Mouse (Mus musculus): Measurements from ENCODE around the gene Dnah17.

Dnah17 gene

DNA sequence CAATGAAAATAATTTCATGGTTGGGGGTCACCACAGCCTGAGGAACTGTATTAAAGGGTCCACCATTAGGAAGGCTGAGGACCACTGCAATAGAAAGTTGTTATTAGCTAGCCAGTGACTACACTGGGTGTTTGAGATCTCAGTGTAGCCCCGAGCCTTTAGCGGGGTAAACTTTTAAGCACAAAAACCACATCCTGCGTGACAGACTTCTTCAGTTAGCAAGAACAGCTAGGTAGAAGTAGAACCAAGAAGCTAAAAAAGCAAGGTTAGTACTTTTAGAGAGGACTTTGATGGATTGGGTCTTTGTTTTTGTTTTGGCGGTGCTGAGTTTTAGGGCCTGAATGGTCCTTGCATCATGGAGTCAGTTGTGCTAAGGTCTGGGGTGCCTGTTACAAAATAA lies 13.3 kb upstream of the Dnah17 start:
- no peak for DNase-seq (ENCODE audit: low read depth, low spot score)

DNA sequence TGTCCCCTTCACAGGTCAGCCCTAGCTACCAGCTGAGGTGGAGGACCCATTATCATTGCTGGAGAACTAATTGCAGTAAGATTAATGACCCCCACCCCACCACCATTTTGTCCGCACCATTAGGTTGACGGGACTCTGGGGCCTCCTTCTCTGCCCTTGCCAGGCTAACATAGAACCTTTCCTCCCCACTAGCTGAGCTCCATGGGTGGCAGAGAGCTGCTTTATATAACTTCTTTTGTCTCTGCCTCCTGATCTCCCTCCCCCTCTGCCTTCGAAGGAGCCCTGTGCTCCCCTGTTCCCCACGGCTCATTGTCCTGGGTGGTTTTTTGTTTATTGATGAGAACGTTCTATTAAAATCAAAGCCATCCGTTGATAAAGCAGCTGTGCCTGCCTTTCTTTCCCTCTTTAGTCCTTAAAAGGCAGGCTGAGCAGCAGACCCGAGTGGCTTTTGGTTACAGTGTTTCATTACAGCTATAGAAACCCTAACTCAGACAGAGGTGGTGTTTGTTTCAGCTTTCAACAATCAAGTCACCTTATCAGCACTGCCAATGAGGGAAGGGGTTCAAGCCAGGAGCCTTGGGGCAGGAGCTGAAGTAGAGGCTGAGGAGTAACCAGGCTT lies 12.2 kb upstream of the Dnah17 start:
- DNase-seq (ENCODE audit: low read depth, low spot score), result no peak

GRCm38 (mm10) chr11:118140771-118141565 lies 10.5 kb upstream of the Dnah17 start:
- peak; percentile 37 for DNase-seq (ENCODE audit: low read depth, low spot score)

- no peak for DNase-seq (ENCODE audit: low read depth, low spot score)
Measured at GRCm38 (mm10) chr11:118138347-118138746, 7.9 kb upstream of the Dnah17 start.

GRCm38 (mm10) chr11:118136172-118136632 lies 5.8 kb upstream of the Dnah17 start:
- no peak for DNase-seq (ENCODE audit: low read depth, low spot score)

DNA sequence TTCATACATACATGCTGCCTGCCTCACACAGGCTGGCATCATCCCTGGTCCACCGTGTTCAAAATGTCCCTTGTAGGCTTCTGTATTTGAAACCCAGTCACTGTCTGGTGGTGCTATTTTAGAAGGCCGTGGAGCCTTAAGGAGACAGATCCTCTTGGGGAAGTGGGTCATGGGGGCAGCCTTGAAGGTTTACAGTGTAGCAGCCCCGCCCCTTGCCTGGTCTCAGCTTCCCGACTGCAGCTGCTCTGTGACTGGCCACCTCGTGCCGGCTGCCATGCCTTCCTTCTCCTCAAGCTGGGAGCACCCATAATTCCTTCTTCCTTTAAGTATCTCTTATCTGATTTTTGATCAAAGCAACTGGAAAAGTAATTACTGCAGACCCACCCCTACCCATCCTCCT lies 4.8 kb upstream of the Dnah17 start:
- peak; percentile 34 for DNase-seq (ENCODE audit: low read depth, low spot score)

DNA sequence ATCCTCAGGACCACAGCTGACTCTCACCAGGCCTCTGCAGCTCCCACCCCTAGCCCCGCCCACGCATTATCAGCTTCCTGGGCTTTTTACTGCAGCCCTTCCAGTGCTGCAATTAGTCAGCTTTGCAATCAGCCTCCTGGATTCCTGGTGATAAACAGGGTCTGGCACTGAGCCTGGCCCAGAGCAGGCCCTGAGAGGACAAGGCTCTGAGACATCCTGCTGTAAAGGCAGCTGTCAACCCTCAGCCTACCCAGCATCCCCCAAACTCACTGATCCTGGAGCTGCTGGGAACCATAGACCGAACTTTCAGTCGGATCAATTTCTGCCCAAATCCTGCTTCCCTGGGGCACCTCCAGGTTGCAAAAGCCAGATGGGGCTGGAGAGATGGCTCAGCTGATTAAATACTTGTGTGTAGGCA lies 3.3 kb upstream of the Dnah17 start:
- DNase-seq (ENCODE audit: low read depth, low spot score), result no peak

DNA sequence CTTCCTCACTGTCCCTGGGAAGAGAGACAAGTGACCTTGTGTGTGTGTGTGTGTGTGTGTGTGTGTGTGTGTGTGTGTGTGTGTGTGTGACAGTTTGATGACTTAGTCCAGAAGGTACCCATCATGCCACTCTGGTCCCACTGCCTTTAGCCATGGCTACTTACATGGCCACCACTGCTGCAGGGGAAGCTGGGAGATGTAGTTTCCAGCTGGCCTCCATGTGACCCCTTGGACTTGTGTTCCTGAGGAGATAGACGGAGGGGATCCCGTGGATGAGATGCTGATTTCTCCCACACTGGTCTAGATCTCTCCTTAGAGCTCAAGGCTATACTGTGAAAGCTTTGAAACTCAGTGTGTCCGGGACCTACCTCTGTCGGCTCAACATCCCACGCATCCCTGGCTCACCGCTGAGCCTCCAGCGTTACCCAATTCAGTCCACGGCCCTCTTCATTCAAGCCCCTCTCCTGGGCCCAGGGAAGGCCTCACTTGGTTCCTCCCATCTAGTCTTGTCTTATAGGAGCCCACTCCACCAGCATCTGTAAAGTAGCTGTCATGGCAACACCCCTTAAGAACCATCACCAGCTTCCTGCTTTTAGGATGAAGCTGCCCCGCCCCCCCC lies 2.8 kb upstream of the Dnah17 start:
- DNase-seq (ENCODE audit: low read depth, low spot score), result no peak

- no peak for DNase-seq (ENCODE audit: low read depth, low spot score)
Measured at GRCm38 (mm10) chr11:118132136-118132535, 1.7 kb upstream of the Dnah17 start.

GRCm38 (mm10) chr11:118129812-118130211 lies 622 bp downstream of the Dnah17 start:
- DNase-seq (ENCODE audit: low read depth, low spot score), result no peak

DNA sequence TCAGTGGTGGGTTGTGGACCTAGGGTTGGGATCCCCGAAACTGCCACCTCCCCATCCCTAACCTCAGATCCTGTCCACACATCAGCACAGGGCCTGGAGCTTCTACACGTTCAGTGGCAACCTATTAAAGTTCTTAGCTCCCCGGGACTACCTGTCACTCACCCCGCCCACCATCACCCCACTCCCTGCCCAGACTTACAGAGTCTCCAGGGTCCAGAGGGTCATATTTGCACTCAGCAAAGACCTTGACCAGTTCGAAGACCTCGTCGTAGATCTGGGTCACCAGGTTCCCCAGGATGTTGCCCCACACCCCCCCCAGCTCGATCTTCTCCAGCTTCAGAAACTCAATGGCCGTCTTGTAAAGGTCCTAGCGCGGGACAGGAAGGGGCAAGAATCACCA lies 8.8 kb downstream of the Dnah17 start:
- no peak for DNase-seq (ENCODE audit: low read depth, low spot score)

GRCm38 (mm10) chr11:118118777-118119176 lies 11.7 kb downstream of the Dnah17 start:
- no peak for DNase-seq (ENCODE audit: low read depth, low spot score)

- DNase-seq (ENCODE audit: low read depth, low spot score), result no peak
Measured at GRCm38 (mm10) chr11:118114581-118115110, 15.8 kb downstream of the Dnah17 start.

DNA sequence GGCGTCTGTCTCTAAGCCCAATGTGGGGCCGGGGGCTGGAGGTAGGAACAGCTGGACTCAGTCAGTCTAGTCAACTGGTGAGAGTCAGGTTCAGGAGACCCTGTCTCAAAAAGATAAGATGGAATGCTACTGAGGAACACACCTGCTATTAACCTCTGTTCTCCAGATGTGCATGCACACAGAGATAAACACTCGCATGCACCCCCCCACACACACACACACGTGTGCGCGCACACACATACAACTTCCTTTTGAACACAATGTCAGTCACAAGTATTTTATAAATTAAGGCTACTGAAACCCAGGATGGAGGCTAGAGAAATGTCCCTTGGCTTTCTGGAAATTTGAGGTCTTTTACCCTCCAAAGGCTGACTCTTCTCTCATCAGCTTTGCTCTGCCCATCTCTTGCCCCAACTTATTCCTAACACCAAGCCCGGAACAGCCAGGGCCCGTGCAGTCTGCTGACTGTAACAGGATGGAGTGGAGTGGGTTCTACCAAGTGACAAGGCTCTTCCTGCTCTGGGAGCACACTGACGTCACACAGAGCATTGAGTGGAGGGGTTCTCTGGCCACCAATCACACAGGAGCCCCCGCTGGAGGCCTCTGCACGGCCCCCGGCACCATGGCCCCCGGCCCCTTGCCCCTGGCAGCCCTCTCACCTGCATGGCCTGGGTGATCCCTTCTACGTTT lies 16.8 kb downstream of the Dnah17 start:
- DNase-seq (ENCODE audit: low read depth, low spot score), result no peak

- peak; percentile 81 for DNase-seq (ENCODE audit: low read depth, low spot score)
Measured at GRCm38 (mm10) chr11:118104001-118104400, 26.4 kb downstream of the Dnah17 start.

- no peak for DNase-seq (ENCODE audit: low read depth, low spot score)
Measured at GRCm38 (mm10) chr11:118103383-118103782, 27.1 kb downstream of the Dnah17 start.

- peak; percentile 79 for DNase-seq (ENCODE audit: low read depth, low spot score)
Measured at GRCm38 (mm10) chr11:118102838-118103237, 27.6 kb downstream of the Dnah17 start.

GRCm38 (mm10) chr11:118101133-118101532 lies 29.3 kb downstream of the Dnah17 start:
- DNase-seq (ENCODE audit: low read depth, low spot score), result no peak

- DNase-seq (ENCODE audit: low read depth, low spot score), result no peak
Measured at GRCm38 (mm10) chr11:118096736-118097135, 33.7 kb downstream of the Dnah17 start.

DNA sequence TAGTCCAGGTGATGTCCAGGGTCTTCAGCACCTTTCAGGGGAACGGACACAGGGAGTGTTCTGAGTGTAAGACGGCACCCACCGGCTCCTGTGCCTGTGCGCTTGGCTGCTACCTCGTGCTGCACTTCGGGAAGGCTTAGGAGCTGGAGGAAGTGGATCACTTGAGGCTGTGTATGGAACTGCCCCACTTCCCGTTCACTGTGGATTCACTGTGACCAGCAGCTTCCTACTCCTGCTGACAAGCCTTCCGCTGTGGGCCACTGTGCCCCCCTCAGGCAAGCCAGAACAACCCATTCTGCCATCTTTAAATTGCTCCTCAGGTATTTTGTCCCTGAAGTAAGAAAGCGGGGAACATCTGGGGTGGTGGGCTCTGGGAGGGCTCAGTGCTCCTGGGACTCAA lies 35.4 kb downstream of the Dnah17 start:
- DNase-seq (ENCODE audit: low read depth, low spot score), result no peak

DNA sequence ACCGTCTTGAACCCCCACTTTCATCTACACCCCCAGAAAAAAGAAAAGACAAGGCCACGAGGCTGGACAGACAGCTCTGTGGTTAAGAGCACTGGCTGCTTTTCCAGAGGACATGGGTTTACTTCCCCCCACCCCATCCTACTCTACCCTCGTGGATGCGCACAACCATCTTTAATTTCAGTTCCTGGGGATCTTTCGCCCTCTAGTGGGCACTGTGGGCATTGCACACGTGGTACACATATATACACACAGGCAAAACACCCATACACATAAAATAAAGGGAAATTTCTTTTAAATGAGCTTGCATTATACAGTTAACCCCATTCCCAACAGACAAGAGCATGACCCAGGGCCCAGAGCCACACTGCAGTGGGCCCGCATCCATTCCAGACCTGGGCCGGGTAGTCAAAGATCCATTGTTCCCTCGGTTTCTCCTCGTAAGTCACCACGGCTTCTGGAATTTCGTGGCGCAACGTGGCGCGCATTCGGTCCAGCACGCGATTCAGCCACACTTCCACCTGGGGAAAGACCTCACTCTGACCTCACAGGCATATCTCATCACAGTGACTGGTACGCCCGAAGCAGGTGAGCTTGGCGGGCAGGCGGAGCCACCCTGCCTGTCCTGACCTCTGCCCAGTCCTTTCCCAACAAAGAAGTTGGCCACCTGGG lies 39.3 kb downstream of the Dnah17 start:
- DNase-seq (ENCODE audit: low read depth, low spot score), result no peak
